Mouse (Mus musculus) limb, embryonic 10.5 days (tissue): ENCODE measurements around the gene Cd163l1. TPM values are rescaled to one million over a fixed set of nuclear protein-coding genes. Genes with fewer than 3 reads are reported as not detected.

Experiments used
- DNase-seq: peaks from one replicate; pipeline ENCODE4 v3.0.0-alpha.2; 2017; ENCODE audit warnings: low spot score
- H3K27ac ChIP-seq: fragments of 300-500 bp; sonication (generic); 2 replicates; pipeline ENCODE4 v1.5.1; 2016; ENCODE audit warnings: mild to moderate bottlenecking
- H3K27me3 ChIP-seq: fragments of 300-500 bp; sonication (generic); 2 replicates; pipeline ENCODE4 v1.6.1; 2016; ENCODE audit warnings: low read depth, mild to moderate bottlenecking; ENCODE audit not compliant: poor library complexity, severe bottlenecking
- H3K36me3 ChIP-seq: fragments of 300-500 bp; sonication (generic); 2 replicates; pipeline ENCODE4 v1.6.1; 2016; ENCODE audit warnings: mild to moderate bottlenecking, moderate library complexity
- H3K4me1 ChIP-seq: fragments of 300-500 bp; sonication (generic); 2 replicates; pipeline ENCODE4 v1.6.1; 2016
- H3K4me3 ChIP-seq: fragments of 300-500 bp; sonication (generic); 2 replicates; pipeline ENCODE4 v1.5.1; 2016; ENCODE audit warnings: mild to moderate bottlenecking, moderate library complexity
- H3K9me3 ChIP-seq: fragments of 300-500 bp; sonication (generic); replicated peaks from 2 replicates; pipeline ENCODE4 v1.6.1; 2016; ENCODE audit warnings: mild to moderate bottlenecking
- WGBS: fragments of 180-500 bp; shearing (Covaris S2); methylation state at CpG from one replicate; pipeline ENCODE4 v1.1.7; 2016; 5-methylcytosine and 5-hydroxymethylcytosine counted together
- polyA plus RNA-seq: library from polyadenylated mRNA; unstranded; fragments of >200 nt; fragmentation: Nextera tagmentation; extraction: Ambion mirVana; gene quantifications from 2 replicates; pipeline ENCODE4 v1.2.1, GENCODE M21; 2016

The Cd163l1 gene
- polyA plus RNA-seq, 1 experiment from 2014 or later: 0.04 TPM

- Histone ChIP-seq H3K9me3 (no peaks in the 10 kb centered on the region), H3K4me3 (no peak overlapping the region), H3K36me3 (no peaks in the 10 kb centered on the region), H3K27me3 (no peaks in the 10 kb centered on the region), H3K4me1 (no peaks in the 10 kb centered on the region), H3K27ac (no peak overlapping the region)
- 79% methylated on average over 2 of the region's 2 CpGs for WGBS
- DNase-seq: no peak
Measured at GRCm38 (mm10) chr7:140192851-140193250, 25.2 kb upstream of the Cd163l1 start.

DNA sequence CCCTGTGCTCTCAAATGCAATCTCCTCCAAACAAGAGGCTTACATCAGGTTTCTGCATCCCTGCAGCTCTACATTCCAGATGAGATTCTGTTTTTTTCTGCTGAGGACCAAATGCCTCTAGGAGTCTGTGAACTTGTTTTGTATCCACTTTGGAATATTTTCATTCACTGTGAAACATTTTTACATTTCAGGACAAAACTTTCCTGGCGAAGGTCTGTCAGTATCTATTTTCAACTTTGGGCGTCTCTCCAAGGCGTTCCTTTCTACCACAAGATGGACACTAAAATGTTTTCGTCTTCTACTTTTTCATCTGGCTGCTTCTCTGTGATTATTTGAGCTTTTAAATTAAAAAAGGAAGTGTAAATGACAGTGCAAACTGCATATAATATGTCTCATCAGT lies 24.0 kb upstream of the Cd163l1 start:
- Histone ChIP-seq H3K27ac (no peak overlapping the region), H3K9me3 (no peaks in the 10 kb centered on the region), H3K27me3 (no peaks in the 10 kb centered on the region), H3K4me1 (no peaks in the 10 kb centered on the region), H3K4me3 (no peak overlapping the region), H3K36me3 (no peaks in the 10 kb centered on the region)
- WGBS: 89% methylated on average over 4 of the region's 4 CpGs
- DNase-seq: no peak

- no peak overlapping the region for H3K4me3 ChIP-seq
- H3K27ac ChIP-seq: no peak overlapping the region
- no peaks in the 10 kb centered on the region for H3K27me3 ChIP-seq
- no peak for DNase-seq
- no peaks in the 10 kb centered on the region for H3K9me3 ChIP-seq
- 89% methylated on average over 8 of the region's 8 CpGs for WGBS
- no peaks in the 10 kb centered on the region for H3K4me1 ChIP-seq
- no peaks in the 10 kb centered on the region for H3K36me3 ChIP-seq
Measured at GRCm38 (mm10) chr7:140196002-140196401, 22.1 kb upstream of the Cd163l1 start.

GRCm38 (mm10) chr7:140201090-140201489 lies 17.0 kb upstream of the Cd163l1 start:
- Histone ChIP-seq H3K27me3 (no peaks in the 10 kb centered on the region), H3K36me3 (no peaks in the 10 kb centered on the region), H3K4me3 (no peak overlapping the region), H3K9me3 (no peaks in the 10 kb centered on the region), H3K27ac (no peak overlapping the region), H3K4me1 (no peaks in the 10 kb centered on the region)
- WGBS: 93% methylated on average over 4 of the region's 4 CpGs
- no peak for DNase-seq

DNA sequence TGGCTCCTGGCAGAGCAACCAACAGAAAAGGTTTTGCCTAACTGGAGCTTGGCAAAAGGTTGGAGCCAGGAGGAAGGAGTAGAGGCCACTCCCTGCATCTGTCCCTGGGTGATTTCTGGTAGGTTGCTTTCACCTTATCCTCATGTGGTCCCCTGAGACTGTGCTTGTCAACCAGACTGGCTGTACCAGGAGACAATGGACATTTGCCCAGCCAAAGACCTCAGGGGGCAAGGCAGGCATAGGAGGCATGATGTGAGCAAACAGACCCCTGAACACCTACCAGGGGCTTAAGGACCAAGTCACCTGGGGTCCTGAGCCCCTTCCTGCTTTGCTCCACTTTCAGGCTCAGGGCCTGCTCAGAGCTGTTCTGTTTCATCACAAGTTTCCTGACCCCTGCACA lies 12.2 kb upstream of the Cd163l1 start, which contains the start of gene Olfr524:
Olfr524 (minus strand) TSS at position 101 of the 400 bp plus-strand sequence.
- no peak for DNase-seq
- Histone ChIP-seq H3K27ac (no peak within 1 kb of the TSS), H3K9me3 (no peaks in the 10 kb centered on the region), H3K36me3 (no peaks in the 10 kb centered on the region), H3K27me3 (no peaks in the 10 kb centered on the region), H3K4me3 (no peak within 1 kb of the TSS), H3K4me1 (no peaks in the 10 kb centered on the region)

- H3K27me3 ChIP-seq: no peaks in the 10 kb centered on the region
- H3K4me1 ChIP-seq: no peaks in the 10 kb centered on the region
- WGBS: 82% methylated on average over 3 of the region's 3 CpGs
- H3K9me3 ChIP-seq: no peaks in the 10 kb centered on the region
- DNase-seq: no peak
- H3K27ac ChIP-seq: no peak overlapping the region
- no peak overlapping the region for H3K4me3 ChIP-seq
- H3K36me3 ChIP-seq: no peaks in the 10 kb centered on the region
Measured at GRCm38 (mm10) chr7:140206904-140207303, 11.2 kb upstream of the Cd163l1 start.

DNA sequence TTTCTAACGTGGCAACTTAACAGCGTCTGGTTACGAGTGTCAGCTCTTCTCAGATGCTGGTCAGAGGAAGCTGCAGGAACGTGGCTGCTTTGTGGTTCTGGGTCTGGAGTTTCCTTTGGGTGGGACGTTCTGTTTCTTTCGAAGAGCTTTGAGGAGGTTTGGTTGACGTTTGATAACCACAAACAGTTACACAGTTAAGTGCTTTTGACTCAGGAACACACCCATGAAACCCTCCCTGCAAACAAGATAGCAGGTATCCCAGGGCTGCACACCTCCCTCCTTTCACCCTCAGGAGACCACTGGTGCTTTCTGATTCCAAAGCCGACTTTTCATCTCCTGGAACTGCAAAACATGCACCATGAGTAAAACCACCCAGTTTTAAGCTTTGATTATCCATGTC lies 9.9 kb upstream of the Cd163l1 start:
- Histone ChIP-seq H3K9me3 (no peaks in the 10 kb centered on the region), H3K4me1 (no peaks in the 10 kb centered on the region), H3K27me3 (no peaks in the 10 kb centered on the region), H3K36me3 (no peaks in the 10 kb centered on the region), H3K27ac (no peak overlapping the region), H3K4me3 (no peak overlapping the region)
- WGBS: 80% methylated on average over 8 of the region's 8 CpGs
- no peak for DNase-seq

DNA sequence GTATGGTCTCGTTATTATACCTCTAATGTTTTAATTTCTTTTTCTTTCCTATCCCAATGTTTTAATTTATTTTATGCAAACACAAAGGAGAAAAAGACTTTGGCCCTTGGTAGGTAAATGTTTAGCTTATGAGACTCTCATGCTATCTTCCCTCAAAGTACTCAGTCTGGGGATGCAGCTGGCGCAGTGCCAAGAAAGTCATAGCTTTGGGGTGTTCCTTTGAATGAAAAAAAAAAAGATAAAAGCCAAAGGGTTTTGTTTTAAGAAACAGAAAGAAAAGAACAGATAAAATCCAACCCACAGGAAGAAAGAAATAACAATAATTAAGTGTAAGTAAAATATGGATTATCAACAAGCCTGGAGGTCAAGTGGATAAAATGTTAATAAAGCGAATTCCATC lies 9.4 kb upstream of the Cd163l1 start:
- WGBS: 87% methylated on average over 3 of the region's 3 CpGs
- Histone ChIP-seq H3K27ac (no peak overlapping the region), H3K9me3 (no peaks in the 10 kb centered on the region), H3K4me1 (no peaks in the 10 kb centered on the region), H3K36me3 (no peaks in the 10 kb centered on the region), H3K27me3 (no peaks in the 10 kb centered on the region), H3K4me3 (no peak overlapping the region)
- no peak for DNase-seq

DNA sequence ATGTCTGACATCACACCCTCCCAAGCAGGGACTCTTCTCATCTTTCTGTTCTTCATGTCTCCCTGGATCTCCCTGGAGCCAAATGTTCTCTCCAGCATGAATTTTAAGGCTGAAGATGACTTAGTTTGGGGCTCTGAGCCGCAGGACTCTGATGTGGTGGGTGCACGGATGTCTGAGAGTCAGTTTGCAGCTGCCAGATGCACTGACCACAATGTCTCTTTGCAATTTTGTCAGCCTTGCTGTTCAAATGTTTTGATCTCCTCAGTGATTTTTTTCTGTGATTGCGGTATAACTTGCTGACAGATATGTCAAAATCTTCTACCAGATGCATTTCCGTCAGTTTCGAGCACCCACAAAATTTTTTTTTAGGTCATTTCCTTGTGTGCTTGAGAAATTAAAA lies 4.2 kb upstream of the Cd163l1 start:
- no peak overlapping the region for H3K27ac ChIP-seq
- DNase-seq: no peak
- no peak overlapping the region for H3K4me3 ChIP-seq
- H3K36me3 ChIP-seq: no peaks in the 10 kb centered on the region
- WGBS: 87% methylated on average over 5 of the region's 5 CpGs
- H3K4me1 ChIP-seq: no peaks in the 10 kb centered on the region
- H3K9me3 ChIP-seq: no peaks in the 10 kb centered on the region
- no peaks in the 10 kb centered on the region for H3K27me3 ChIP-seq

DNA sequence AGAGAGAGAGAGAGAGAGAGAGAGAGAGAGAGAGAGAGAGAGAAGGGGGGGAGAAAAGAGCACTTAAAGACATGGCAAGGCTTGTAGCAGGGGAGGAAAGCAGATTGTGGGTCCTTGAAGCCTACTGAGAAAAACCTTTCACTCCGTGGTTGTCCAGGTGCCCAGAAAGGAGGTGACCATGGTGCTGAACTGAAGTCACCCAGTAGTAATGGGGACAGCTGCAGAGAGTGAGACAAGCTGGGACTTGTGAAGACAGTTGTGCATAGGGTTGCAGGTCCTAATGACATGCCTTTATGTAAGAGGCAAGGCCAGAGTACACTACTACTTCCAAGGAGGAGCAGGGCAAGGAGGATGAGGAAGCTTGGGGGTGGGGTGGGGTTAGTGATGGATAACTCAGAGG lies 1.2 kb downstream of the Cd163l1 start:
- Histone ChIP-seq H3K36me3 (no peaks in the 10 kb centered on the region), H3K27ac (no peak overlapping the region), H3K27me3 (no peaks in the 10 kb centered on the region), H3K4me1 (no peaks in the 10 kb centered on the region), H3K9me3 (no peaks in the 10 kb centered on the region), H3K4me3 (no peak overlapping the region)
- no peak for DNase-seq
- 28% methylated on average over 1 of the region's 1 CpGs for WGBS

- Histone ChIP-seq H3K27me3 (no peaks in the 10 kb centered on the region), H3K4me3 (no peak overlapping the region), H3K27ac (no peak overlapping the region), H3K36me3 (no peaks in the 10 kb centered on the region), H3K9me3 (no peaks in the 10 kb centered on the region), H3K4me1 (no peaks in the 10 kb centered on the region)
- DNase-seq: no peak
- 83% methylated on average over 4 of the region's 4 CpGs for WGBS
Measured at GRCm38 (mm10) chr7:140220375-140220774, 2.3 kb downstream of the Cd163l1 start.

DNA sequence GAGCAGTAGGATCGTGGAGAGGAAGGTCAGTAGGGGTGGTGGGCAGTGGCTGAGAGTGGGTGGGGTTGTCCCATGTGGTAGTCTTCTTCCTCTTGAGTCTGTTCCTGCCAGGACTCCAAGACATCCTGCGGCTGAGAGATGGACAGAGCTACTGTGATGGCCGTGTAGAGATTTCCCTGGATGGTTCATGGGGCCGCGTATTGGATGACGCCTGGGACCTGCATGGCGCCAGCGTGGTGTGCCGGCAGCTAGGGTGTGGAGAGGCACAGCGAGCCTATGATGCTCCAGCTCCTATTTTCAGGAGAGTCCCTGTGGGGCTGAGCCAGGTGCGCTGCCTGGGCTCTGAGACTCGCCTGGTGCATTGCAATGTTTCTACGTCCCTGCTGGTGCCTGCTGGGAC lies 6.1 kb downstream of the Cd163l1 start:
- Histone ChIP-seq H3K36me3 (no peaks in the 10 kb centered on the region), H3K4me1 (no peaks in the 10 kb centered on the region), H3K9me3 (no peaks in the 10 kb centered on the region), H3K27me3 (no peaks in the 10 kb centered on the region), H3K4me3 (no peak overlapping the region), H3K27ac (no peak overlapping the region)
- DNase-seq: no peak
- WGBS: 88% methylated on average over 13 of the region's 13 CpGs

DNA sequence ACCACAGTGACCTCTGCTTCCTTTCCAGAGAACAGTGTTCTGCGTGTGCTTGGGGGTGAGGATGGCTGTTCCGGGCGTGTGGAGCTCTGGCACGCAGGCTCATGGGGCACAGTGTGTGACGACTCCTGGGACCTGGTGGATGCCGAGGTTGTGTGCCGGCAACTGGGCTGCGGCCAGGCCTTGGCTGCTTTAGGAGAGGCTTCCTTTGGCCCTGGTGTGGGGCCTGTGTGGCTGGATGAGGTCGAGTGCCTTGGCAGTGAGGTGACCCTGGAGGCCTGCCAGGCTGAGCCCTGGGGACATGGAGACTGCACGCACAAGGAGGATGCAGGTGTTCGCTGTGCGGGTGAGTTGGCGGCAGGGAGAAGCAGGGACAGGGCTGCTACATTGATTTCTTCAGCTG lies 10.4 kb downstream of the Cd163l1 start:
- no peaks in the 10 kb centered on the region for H3K27me3 ChIP-seq
- 88% methylated on average over 13 of the region's 13 CpGs for WGBS
- no peak overlapping the region for H3K4me3 ChIP-seq
- DNase-seq: no peak
- H3K27ac ChIP-seq: no peak overlapping the region
- H3K36me3 ChIP-seq: no peaks in the 10 kb centered on the region
- H3K9me3 ChIP-seq: no peaks in the 10 kb centered on the region
- H3K4me1 ChIP-seq: no peaks in the 10 kb centered on the region

- Histone ChIP-seq H3K27me3 (no peaks in the 10 kb centered on the region), H3K36me3 (no peaks in the 10 kb centered on the region), H3K4me1 (no peaks in the 10 kb centered on the region), H3K9me3 (no peaks in the 10 kb centered on the region), H3K27ac (no peak overlapping the region), H3K4me3 (no peak overlapping the region)
- no peak for DNase-seq
- 79% methylated on average over 2 of the region's 2 CpGs for WGBS
Measured at GRCm38 (mm10) chr7:140231026-140231425, 13.0 kb downstream of the Cd163l1 start.
